ENCODE assay signal across 8 mouse cellular contexts in genomic region chr17:47504941-47505346, GRCm38 (mm10). TPM values are rescaled to one million over a fixed set of nuclear protein-coding genes. Genes with fewer than 3 reads are reported as not detected.
DNase-seq lines count a peak whose midpoint lies in the region; ATAC-seq lines count a peak whose summit lies in the region.

Ccnd3 (plus strand) TSS chr17:47505051.

- H3K9ac ChIP-seq in neural tube, embryonic 12.5 days, result peak within 1 kb of the TSS; percentile 54

- H3K4me1 ChIP-seq in neural tube, embryonic 12.5 days, result peaks cover 18% of the 10 kb centered on the region

- H3K27ac ChIP-seq in neural tube, embryonic 12.5 days, result no peak within 1 kb of the TSS

- peak within 1 kb of the TSS; percentile 32 for H3K4me3 ChIP-seq in neural tube, embryonic 12.5 days

- DNase-seq in B cell, adult 2 months, result peak; percentile 80 to 81
- DNase-seq in adrenal gland, postnatal 4 days (ENCODE audit: low spot score in 2 of 2), result peak in 1 of 2 experiments; percentile 57
- peak; percentile 84 to 87 for DNase-seq in heart, postnatal 36 days
- DNase-seq in layer of hippocampus, adult 18-20 months (ENCODE audit: low spot score in 2 of 2), result peak in 1 of 2 experiments; percentile 72
- peak; percentile 94 to 97 for DNase-seq in lung, adult 18-20 months
- peak; percentile 74 for DNase-seq in testis, postnatal 10 days (ENCODE audit: low spot score)

- no peaks in the 10 kb centered on the region for H3K27me3 ChIP-seq in neural tube, embryonic 12.5 days (replicated peaks)

- no peaks in the 10 kb centered on the region for H3K9me3 ChIP-seq in neural tube, embryonic 12.5 days

- WGBS in neural tube, embryonic 12.5 days, result 5% methylated on average over 22 of the region's 22 CpGs

- peak; percentile 18; the same call in 1 of the 2 replicates for ATAC-seq in frontal cortex, adult (ENCODE audit: low TSS enrichment)
- ATAC-seq in neural tube, embryonic 12.5 days (ENCODE audit: low FRiP score, low read depth), result no peak

- H3K4me2 ChIP-seq in neural tube, embryonic 12.5 days (replicated peaks), result peak within 1 kb of the TSS; percentile 66

- intact Hi-C loops in heart, postnatal 36 days (cut with DNase I), result no loop called here

- H3K36me3 ChIP-seq in neural tube, embryonic 12.5 days, result no peaks in the 10 kb centered on the region

RNA-seq across cellular contexts. Expression of gene Ccnd3, which starts in this region (rescaled TPM):
- 100 to 1,000 TPM; 198 to 200 TPM for total RNA-seq in adrenal gland, postnatal 4 days (2021)
- 10 to 100 TPM; 79.8 to 88.7 TPM for total RNA-seq in heart, postnatal 36 days (2021)
- total RNA-seq in layer of hippocampus, adult 18-20 months (2021), result 10 to 100 TPM; 43.4 to 43.6 TPM
- polyA plus RNA-seq in neural tube, embryonic 12.5 days (2016; fragmentation: Nextera tagmentation; extraction: Ambion mirVana), result 146 and 152 TPM in 2 replicates
